Mouse (Mus musculus): Measurements from ENCODE around the gene Sp3. TPM values are rescaled to one million over a fixed set of nuclear protein-coding genes. Genes with fewer than 3 reads are reported as not detected.
A peak's percentile ranks its signal among the peaks of the same experiment; 100 is the strongest.
"Not testable (repeated sequence)": the region's sequence is repeated elsewhere in the genome, so short reads cannot be mapped to it uniquely, and the experiment has no call there.

Gene Sp3
- polyA plus RNA-seq, 1 experiment from 2014 or later = 77.9 TPM

GRCm38 (mm10) chr2:73003751-73004717 is 23.8 kb upstream of the Sp3 start:
- H3K9ac ChIP-seq = no peak overlapping the region
- H3K36me3 ChIP-seq (replicated peaks) = no peaks in the 10 kb centered on the region
- peak overlapping the region; percentile 32 for H3K4me2 ChIP-seq
- peak overlapping the region; percentile 68 for H3K27ac ChIP-seq
- ATAC-seq (ENCODE audit: low FRiP score) = peak; percentile 65; the same call in 1 of the 2 replicates
- no peak overlapping the region for H3K4me3 ChIP-seq (replicated peaks)
- H3K9me3 ChIP-seq = no peaks in the 10 kb centered on the region
- peaks cover 24% of the 10 kb centered on the region for H3K4me1 ChIP-seq
- 47% methylated on average over 24 of the region's 24 CpGs for WGBS
- H3K27me3 ChIP-seq = no peaks in the 10 kb centered on the region

DNA sequence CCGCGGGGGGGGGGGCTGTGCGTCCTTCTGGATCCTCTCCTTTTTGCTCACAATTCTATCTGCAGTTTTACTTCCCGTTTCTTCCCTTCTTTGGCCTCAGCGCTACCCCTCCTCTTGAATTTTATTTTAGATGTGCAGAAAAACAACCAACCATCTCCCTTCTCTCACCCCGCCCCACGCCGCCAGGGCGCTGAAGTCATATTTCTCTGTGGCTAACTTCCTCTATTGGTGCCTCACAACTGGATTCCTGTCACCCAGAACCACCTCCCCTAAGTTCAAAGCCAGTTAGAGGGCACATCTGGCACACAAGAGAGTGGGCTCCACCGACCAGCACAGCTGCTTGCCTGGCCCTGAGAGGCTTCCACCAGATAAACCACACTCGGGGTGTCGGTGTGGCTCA is 22.8 kb upstream of the Sp3 start:
- Histone ChIP-seq H3K9ac (no peak overlapping the region), H3K4me1 (peaks cover 24% of the 10 kb centered on the region), H3K27me3 (no peaks in the 10 kb centered on the region), H3K9me3 (no peaks in the 10 kb centered on the region), H3K4me3 (replicated peaks) (no peak overlapping the region), H3K36me3 (replicated peaks) (no peaks in the 10 kb centered on the region), H3K27ac (no peak overlapping the region), H3K4me2 (no peak overlapping the region)
- WGBS = 58% methylated on average over 12 of the region's 12 CpGs
- no peak for ATAC-seq (ENCODE audit: low FRiP score)

DNA sequence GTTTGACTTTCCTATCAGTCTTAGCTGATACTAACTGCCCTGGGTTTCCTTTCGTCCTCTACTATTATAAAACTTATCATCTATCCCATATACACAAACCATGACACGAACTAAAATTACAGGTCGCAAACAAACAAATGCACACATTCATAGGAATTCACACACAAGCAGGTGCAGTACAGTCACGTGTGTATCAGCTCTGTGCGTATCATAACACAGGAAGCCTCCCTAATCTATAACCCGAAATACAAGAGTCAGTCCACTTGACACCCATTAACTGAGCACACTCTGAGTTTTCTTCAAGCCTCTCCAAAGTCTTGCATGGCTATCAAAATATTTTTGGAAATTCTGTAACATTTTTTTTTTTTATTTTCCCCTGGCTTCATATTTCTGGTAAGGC is 22.2 kb upstream of the Sp3 start:
- ATAC-seq (ENCODE audit: low FRiP score) = no peak
- WGBS = 93% methylated on average over 6 of the region's 6 CpGs

DNA sequence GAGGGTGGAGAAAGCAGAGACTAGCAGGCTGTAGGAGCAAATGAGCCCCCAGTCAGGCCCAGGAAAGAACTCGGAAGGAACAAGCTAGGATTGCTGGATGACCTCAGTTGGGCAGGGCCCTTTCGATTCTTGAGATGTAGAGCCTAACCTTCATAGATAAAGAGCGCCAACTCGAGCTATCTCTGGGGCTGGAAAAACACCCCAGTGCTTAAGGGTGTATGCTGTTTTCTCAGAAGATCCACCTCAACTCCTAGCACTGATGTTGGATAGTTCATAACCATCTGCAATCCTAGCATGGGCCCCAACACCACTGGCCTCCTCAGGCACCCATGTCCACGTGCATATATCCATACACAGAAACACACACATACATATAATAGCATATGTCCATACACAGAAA is 21.7 kb upstream of the Sp3 start:
- no peak overlapping the region for H3K4me3 ChIP-seq (replicated peaks)
- H3K27ac ChIP-seq = no peak overlapping the region
- H3K9me3 ChIP-seq = no peaks in the 10 kb centered on the region
- no peak overlapping the region for H3K4me2 ChIP-seq
- H3K36me3 ChIP-seq (replicated peaks) = no peaks in the 10 kb centered on the region
- H3K27me3 ChIP-seq = no peaks in the 10 kb centered on the region
- H3K9ac ChIP-seq = no peak overlapping the region
- no peak for ATAC-seq (ENCODE audit: low FRiP score)
- WGBS = 90% methylated on average over 5 of the region's 5 CpGs
- peaks cover 24% of the 10 kb centered on the region for H3K4me1 ChIP-seq

More for the DNA sequence above, 22.2 kb upstream of the Sp3 start:
- no peak overlapping the region for H3K4me2 ChIP-seq
- no peak overlapping the region for H3K4me3 ChIP-seq (replicated peaks)
- H3K36me3 ChIP-seq (replicated peaks) = no peaks in the 10 kb centered on the region
- no peaks in the 10 kb centered on the region for H3K9me3 ChIP-seq
- peaks cover 24% of the 10 kb centered on the region for H3K4me1 ChIP-seq
- no peaks in the 10 kb centered on the region for H3K27me3 ChIP-seq
- no peak overlapping the region for H3K27ac ChIP-seq
- H3K9ac ChIP-seq = no peak overlapping the region

GRCm38 (mm10) chr2:73000194-73000593 is 19.9 kb upstream of the Sp3 start:
- Histone ChIP-seq H3K36me3 (replicated peaks) (no peaks in the 10 kb centered on the region), H3K9me3 (no peaks in the 10 kb centered on the region), H3K27ac (no peak overlapping the region), H3K4me2 (no peak overlapping the region), H3K27me3 (no peaks in the 10 kb centered on the region), H3K9ac (no peak overlapping the region), H3K4me3 (replicated peaks) (no peak overlapping the region), H3K4me1 (peaks cover 29% of the 10 kb centered on the region)
- WGBS = 86% methylated on average over 8 of the region's 8 CpGs
- no peak for ATAC-seq (ENCODE audit: low FRiP score)

- Histone ChIP-seq H3K4me2 (no peak overlapping the region), H3K4me1 (peaks cover 10% of the 10 kb centered on the region), H3K9ac (no peak overlapping the region), H3K9me3 (no peaks in the 10 kb centered on the region), H3K27me3 (no peaks in the 10 kb centered on the region), H3K27ac (no peak overlapping the region), H3K4me3 (replicated peaks) (no peak overlapping the region), H3K36me3 (replicated peaks) (no peaks in the 10 kb centered on the region)
- ATAC-seq (ENCODE audit: low FRiP score) = no peak
- 95% methylated on average over 4 of the region's 4 CpGs for WGBS
These were observed 17.3 kb upstream of the Sp3 start for GRCm38 (mm10) chr2:72997586-72997985.

GRCm38 (mm10) chr2:72996808-72997378 is 16.6 kb upstream of the Sp3 start:
- Histone ChIP-seq H3K27me3 (no peaks in the 10 kb centered on the region), H3K9ac (no peak overlapping the region), H3K36me3 (replicated peaks) (no peaks in the 10 kb centered on the region), H3K4me3 (replicated peaks) (no peak overlapping the region), H3K4me1 (peaks cover 10% of the 10 kb centered on the region), H3K27ac (no peak overlapping the region), H3K4me2 (no peak overlapping the region), H3K9me3 (no peaks in the 10 kb centered on the region)
- 73% methylated on average over 9 of the region's 9 CpGs for WGBS
- no peak for ATAC-seq (ENCODE audit: low FRiP score)

- 51% methylated on average over 9 of the region's 9 CpGs for WGBS
- Histone ChIP-seq H3K27ac (peak overlapping the region; percentile 76), H3K4me2 (no peak overlapping the region), H3K4me3 (replicated peaks) (no peak overlapping the region), H3K9me3 (no peaks in the 10 kb centered on the region), H3K27me3 (no peaks in the 10 kb centered on the region), H3K9ac (no peak overlapping the region), H3K4me1 (peaks cover 10% of the 10 kb centered on the region), H3K36me3 (replicated peaks) (no peaks in the 10 kb centered on the region)
- ATAC-seq (ENCODE audit: low FRiP score) = no peak
These were observed 15.3 kb upstream of the Sp3 start for GRCm38 (mm10) chr2:72995346-72996097.

GRCm38 (mm10) chr2:72994165-72994564 is 13.9 kb upstream of the Sp3 start:
- Histone ChIP-seq H3K4me3 (replicated peaks) (no peak overlapping the region), H3K4me1 (peaks cover 10% of the 10 kb centered on the region), H3K27ac (no peak overlapping the region), H3K9me3 (0 out of 2 replicates have a peak, but pooled peaks cover 5% of the 10 kb centered on the region), H3K27me3 (no peaks in the 10 kb centered on the region), H3K9ac (no peak overlapping the region), H3K4me2 (no peak overlapping the region), H3K36me3 (replicated peaks) (no peaks in the 10 kb centered on the region)
- 58% methylated on average over 2 of the region's 2 CpGs for WGBS
- no peak for ATAC-seq (ENCODE audit: low FRiP score)

DNA sequence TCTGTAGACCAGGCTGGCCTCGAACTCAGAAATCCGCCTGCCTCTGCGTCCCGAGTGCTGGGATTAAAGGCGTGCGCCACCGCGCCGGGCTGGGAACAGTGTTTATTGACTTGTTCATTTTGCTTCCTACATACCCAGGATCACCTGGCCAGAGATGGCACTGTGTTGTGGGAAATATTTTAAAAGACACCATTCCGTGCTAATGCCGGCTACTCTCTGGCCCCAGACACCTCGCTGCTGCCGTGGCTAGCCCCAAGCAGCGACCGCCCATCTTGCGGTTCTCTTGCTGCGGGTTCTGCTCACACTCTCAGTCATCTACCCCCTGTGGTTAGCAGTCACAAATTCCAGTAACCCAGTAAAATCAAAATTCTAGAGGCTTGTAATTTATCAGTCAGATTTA is 12.3 kb upstream of the Sp3 start:
- H3K9me3 ChIP-seq = 0 out of 2 replicates have a peak, but pooled peaks cover 6% of the 10 kb centered on the region
- no peak overlapping the region for H3K9ac ChIP-seq
- H3K27me3 ChIP-seq = no peaks in the 10 kb centered on the region
- peaks cover 10% of the 10 kb centered on the region for H3K4me1 ChIP-seq
- H3K27ac ChIP-seq = no peak overlapping the region
- 96% methylated on average over 17 of the region's 17 CpGs for WGBS
- no peak overlapping the region for H3K4me2 ChIP-seq
- H3K4me3 ChIP-seq (replicated peaks) = no peak overlapping the region
- no peak for ATAC-seq (ENCODE audit: low FRiP score)
- no peaks in the 10 kb centered on the region for H3K36me3 ChIP-seq (replicated peaks)

DNA sequence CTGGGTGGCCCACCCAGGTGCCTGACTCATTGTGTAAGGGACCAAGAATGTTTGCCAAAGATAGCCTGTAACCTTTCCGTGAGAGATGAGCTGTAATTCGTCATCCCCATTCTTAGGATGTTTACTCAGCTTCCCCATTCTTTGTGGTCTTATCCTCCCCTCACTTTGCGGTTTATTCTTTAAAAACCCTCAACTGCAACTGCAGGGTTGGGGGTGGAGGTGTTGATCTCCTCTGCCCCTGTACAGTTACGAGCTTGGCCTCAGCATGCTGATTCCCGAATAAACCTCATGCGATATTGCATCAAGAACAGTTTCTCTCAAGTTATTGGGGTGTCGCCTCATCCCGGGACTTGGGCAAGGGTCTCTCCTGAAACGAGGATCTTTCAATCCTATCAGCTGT is 8.7 kb upstream of the Sp3 start:
- H3K27ac ChIP-seq; H3K9me3 ChIP-seq; H3K27me3 ChIP-seq; H3K4me2 ChIP-seq; H3K9ac ChIP-seq; H3K36me3 ChIP-seq (replicated peaks); H3K4me1 ChIP-seq; H3K4me3 ChIP-seq (replicated peaks); ATAC-seq (ENCODE audit: low FRiP score): not testable (repeated sequence)
- 90% methylated on average over 9 of the region's 9 CpGs for WGBS

- WGBS = 93% methylated on average over 5 of the region's 5 CpGs
- Histone ChIP-seq H3K27me3 (no peaks in the 10 kb centered on the region), H3K27ac (no peak within 1 kb of the TSS), H3K9ac (no peak within 1 kb of the TSS), H3K9me3 (0 out of 2 replicates have a peak, but pooled peaks cover 6% of the 10 kb centered on the region), H3K36me3 (replicated peaks) (no peaks in the 10 kb centered on the region), H3K4me3 (replicated peaks) (no peak within 1 kb of the TSS), H3K4me1 (peaks cover 2% of the 10 kb centered on the region; the same call in 1 of the 2 replicates), H3K4me2 (no peak within 1 kb of the TSS)
- ATAC-seq (ENCODE audit: low FRiP score) = no peak
These were observed 6.4 kb upstream of the Sp3 start, which contains the start of gene Gm11084 for GRCm38 (mm10) chr2:72986616-72987015. Gene Gm11084, minus strand, starts transcription at chr2:72986716.
